Mouse (Mus musculus): ENCODE measurements at regions not wholly inside any gene's neighbourhood (a gene's known extent, or its start where the extent isn't known, plus 50 kb on each side); places are given as distances from the start of the nearest gene placed in this dataset.

GRCm38 (mm10) chr10:87325769-87326168, 167.7 kb downstream of the Ascl1 start:
- no peak overlapping the region for H3K4me2 ChIP-seq (ENCODE audit: low read length)
- no peak overlapping the region for H3K9ac ChIP-seq (ENCODE audit: low read depth, low read length)
- no peak overlapping the region for H3K27ac ChIP-seq
- DNase-seq (ENCODE audit: low spot score) (no peak), ATAC-seq (replicated peaks; ENCODE audit: low FRiP score, low read depth) (no peak)
- H3K27me3 ChIP-seq (ENCODE audit: insufficient read depth, low read length), result no peaks in the 10 kb centered on the region
- WGBS, result 72% methylated on average over 6 of the region's 6 CpGs
- H3K9me3 ChIP-seq (replicated peaks; ENCODE audit: low read length), result no peaks in the 10 kb centered on the region
- no peaks in the 10 kb centered on the region for H3K36me3 ChIP-seq (ENCODE audit: insufficient read depth, low read length)
- TF ChIP-seq CTCF (IDR thresholded peaks at IDR 0.05; ENCODE audit: low read depth), result no peak
- no peaks in the 10 kb centered on the region for H3K4me1 ChIP-seq (replicated peaks; ENCODE audit: insufficient read depth, low read length)
- H3K4me3 ChIP-seq (replicated peaks; ENCODE audit: low read depth, low read length), result no peak overlapping the region

DNA sequence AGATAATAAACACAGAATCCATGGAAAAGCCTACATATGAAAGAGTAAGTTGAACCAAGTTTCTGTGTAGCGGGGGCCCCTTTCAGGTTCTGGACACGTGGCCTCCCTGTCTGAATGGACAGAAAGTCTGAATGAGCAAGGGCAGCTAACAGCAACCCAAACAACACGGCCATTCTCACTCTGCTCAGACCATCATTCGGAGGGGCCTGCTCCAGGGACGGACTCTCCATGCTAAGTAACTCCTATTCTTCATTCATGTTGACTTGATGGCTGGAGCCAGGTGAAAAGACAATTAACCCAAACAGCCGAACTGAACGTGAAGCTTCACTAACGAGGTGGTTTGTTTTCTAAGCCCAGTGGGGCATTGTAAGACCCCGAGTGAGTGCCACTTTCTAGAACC, 168.3 kb downstream of the Ascl1 start:
- Histone ChIP-seq H3K27me3 (ENCODE audit: insufficient read depth, low read length) (no peaks in the 10 kb centered on the region), H3K4me2 (ENCODE audit: low read length) (no peak overlapping the region), H3K4me3 (replicated peaks; ENCODE audit: low read depth, low read length) (no peak overlapping the region), H3K36me3 (ENCODE audit: insufficient read depth, low read length) (no peaks in the 10 kb centered on the region), H3K9me3 (replicated peaks; ENCODE audit: low read length) (no peaks in the 10 kb centered on the region), H3K9ac (ENCODE audit: low read depth, low read length) (no peak overlapping the region), H3K4me1 (replicated peaks; ENCODE audit: insufficient read depth, low read length) (no peaks in the 10 kb centered on the region), H3K27ac (no peak overlapping the region)
- WGBS, result 74% methylated on average over 9 of the region's 9 CpGs
- ATAC-seq (replicated peaks; ENCODE audit: low FRiP score, low read depth) (no peak), DNase-seq (ENCODE audit: low spot score) (no peak)
- no peak for TF ChIP-seq CTCF (IDR thresholded peaks at IDR 0.05; ENCODE audit: low read depth)

DNA sequence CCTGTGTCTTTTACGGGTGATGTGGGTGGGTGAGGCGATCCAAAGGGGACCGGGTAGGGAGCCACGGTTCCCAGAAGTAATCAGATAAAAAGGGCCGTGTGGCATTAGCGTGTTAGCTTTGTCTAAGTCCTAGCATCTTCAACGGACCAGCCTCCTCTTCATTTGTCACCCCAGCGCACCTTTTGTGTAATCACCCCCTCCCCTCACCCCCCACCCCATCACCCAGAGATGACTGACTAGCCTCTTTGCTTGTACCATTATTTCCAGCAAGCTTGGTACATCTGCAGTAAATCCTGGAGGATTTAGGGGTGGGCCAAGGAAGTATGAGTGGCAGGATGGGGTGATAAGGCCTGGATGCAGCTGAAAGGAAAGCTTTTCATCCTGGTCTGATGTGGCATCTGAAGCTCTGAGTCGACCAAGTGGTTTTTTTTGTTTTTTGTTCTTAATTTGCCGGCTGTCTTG, 183.8 kb downstream of the Ascl1 start:
- Histone ChIP-seq H3K4me3 (replicated peaks; ENCODE audit: low read depth, low read length) (no peak overlapping the region), H3K4me2 (ENCODE audit: low read length) (no peak overlapping the region), H3K27ac (no peak overlapping the region), H3K27me3 (ENCODE audit: insufficient read depth, low read length) (no peaks in the 10 kb centered on the region), H3K36me3 (ENCODE audit: insufficient read depth, low read length) (no peaks in the 10 kb centered on the region), H3K4me1 (replicated peaks; ENCODE audit: insufficient read depth, low read length) (no peaks in the 10 kb centered on the region), H3K9ac (ENCODE audit: low read depth, low read length) (no peak overlapping the region), H3K9me3 (replicated peaks; ENCODE audit: low read length) (0 out of 2 replicates have a peak, but pooled peaks cover 5% of the 10 kb centered on the region)
- DNase-seq (ENCODE audit: low spot score), result no peak
- no peak for ATAC-seq (replicated peaks; ENCODE audit: low FRiP score, low read depth)
- WGBS, result 70% methylated on average over 10 of the region's 10 CpGs
- TF ChIP-seq CTCF (IDR thresholded peaks at IDR 0.05; ENCODE audit: low read depth), result no peak

GRCm38 (mm10) chr10:87308815-87309396, 184.6 kb downstream of the Ascl1 start:
- ATAC-seq (replicated peaks; ENCODE audit: low FRiP score, low read depth) (no peak), DNase-seq (ENCODE audit: low spot score) (no peak)
- Histone ChIP-seq H3K4me2 (ENCODE audit: low read length) (no peak overlapping the region), H3K27ac (no peak overlapping the region), H3K36me3 (ENCODE audit: insufficient read depth, low read length) (no peaks in the 10 kb centered on the region), H3K4me1 (replicated peaks; ENCODE audit: insufficient read depth, low read length) (no peaks in the 10 kb centered on the region), H3K9me3 (replicated peaks; ENCODE audit: low read length) (0 out of 2 replicates have a peak, but pooled peaks cover 5% of the 10 kb centered on the region), H3K4me3 (replicated peaks; ENCODE audit: low read depth, low read length) (no peak overlapping the region), H3K9ac (ENCODE audit: low read depth, low read length) (no peak overlapping the region), H3K27me3 (ENCODE audit: insufficient read depth, low read length) (no peaks in the 10 kb centered on the region)
- no peak for TF ChIP-seq CTCF (IDR thresholded peaks at IDR 0.05; ENCODE audit: low read depth)
- WGBS, result 81% methylated on average over 10 of the region's 10 CpGs

DNA sequence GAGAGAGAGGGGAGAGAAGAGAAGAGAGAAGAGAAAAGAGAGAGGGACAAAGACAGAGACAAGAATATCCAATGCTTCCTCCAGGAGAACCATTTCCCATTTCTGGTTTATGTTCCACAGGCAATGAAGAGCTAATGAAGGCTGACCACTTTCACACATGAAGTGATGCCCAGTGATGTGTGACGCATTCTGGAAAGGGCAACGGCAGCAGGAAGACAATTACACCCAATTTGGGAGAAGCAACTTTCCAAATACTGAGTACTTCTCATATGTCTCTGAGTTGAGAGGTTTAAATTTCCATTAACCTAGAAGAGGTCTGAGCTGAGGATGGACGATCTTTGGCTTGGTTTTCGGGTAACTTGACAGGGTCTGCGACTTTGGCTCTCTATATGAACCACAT, 196.3 kb downstream of the Ascl1 start:
- Histone ChIP-seq H3K4me1 (replicated peaks; ENCODE audit: insufficient read depth, low read length) (no peaks in the 10 kb centered on the region), H3K9me3 (replicated peaks; ENCODE audit: low read length) (no peaks in the 10 kb centered on the region), H3K4me3 (replicated peaks; ENCODE audit: low read depth, low read length) (no peak overlapping the region), H3K4me2 (ENCODE audit: low read length) (no peak overlapping the region), H3K9ac (ENCODE audit: low read depth, low read length) (no peak overlapping the region), H3K36me3 (ENCODE audit: insufficient read depth, low read length) (no peaks in the 10 kb centered on the region), H3K27me3 (ENCODE audit: insufficient read depth, low read length) (no peaks in the 10 kb centered on the region), H3K27ac (no peak overlapping the region)
- WGBS, result 30% methylated on average over 5 of the region's 5 CpGs
- TF ChIP-seq CTCF (IDR thresholded peaks at IDR 0.05; ENCODE audit: low read depth), result no peak
- ATAC-seq (replicated peaks; ENCODE audit: low FRiP score, low read depth) (no peak), DNase-seq (ENCODE audit: low spot score) (peak; percentile 54)

DNA sequence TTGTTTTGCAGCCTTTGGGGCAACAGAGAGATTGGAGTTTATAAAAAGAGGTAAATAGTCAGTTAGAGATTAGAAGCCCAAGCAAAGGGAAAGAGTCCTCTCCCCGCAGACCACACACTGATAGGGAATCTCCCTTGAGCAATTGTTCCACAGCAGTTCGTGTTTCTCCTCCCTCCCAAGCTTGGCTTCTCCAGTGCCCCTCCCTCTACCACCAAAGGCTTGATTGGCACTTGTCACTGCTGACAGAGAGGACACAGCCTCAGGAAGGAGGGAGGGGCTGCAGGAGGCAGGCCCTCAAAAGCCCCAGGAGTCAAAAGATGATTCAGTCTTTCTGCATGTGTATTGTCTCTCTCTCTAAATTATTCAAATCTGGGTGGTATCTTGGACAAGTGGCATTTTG, 200.1 kb downstream of the Ascl1 start:
- Histone ChIP-seq H3K9me3 (replicated peaks; ENCODE audit: low read length) (no peaks in the 10 kb centered on the region), H3K27me3 (ENCODE audit: insufficient read depth, low read length) (no peaks in the 10 kb centered on the region), H3K4me1 (replicated peaks; ENCODE audit: insufficient read depth, low read length) (no peaks in the 10 kb centered on the region), H3K9ac (ENCODE audit: low read depth, low read length) (no peak overlapping the region), H3K4me3 (replicated peaks; ENCODE audit: low read depth, low read length) (no peak overlapping the region), H3K4me2 (ENCODE audit: low read length) (no peak overlapping the region), H3K27ac (no peak overlapping the region), H3K36me3 (ENCODE audit: insufficient read depth, low read length) (no peaks in the 10 kb centered on the region)
- DNase-seq (ENCODE audit: low spot score) (no peak), ATAC-seq (replicated peaks; ENCODE audit: low FRiP score, low read depth) (no peak)
- 28% methylated on average over 2 of the region's 2 CpGs for WGBS
- no peak for TF ChIP-seq CTCF (IDR thresholded peaks at IDR 0.05; ENCODE audit: low read depth)

DNA sequence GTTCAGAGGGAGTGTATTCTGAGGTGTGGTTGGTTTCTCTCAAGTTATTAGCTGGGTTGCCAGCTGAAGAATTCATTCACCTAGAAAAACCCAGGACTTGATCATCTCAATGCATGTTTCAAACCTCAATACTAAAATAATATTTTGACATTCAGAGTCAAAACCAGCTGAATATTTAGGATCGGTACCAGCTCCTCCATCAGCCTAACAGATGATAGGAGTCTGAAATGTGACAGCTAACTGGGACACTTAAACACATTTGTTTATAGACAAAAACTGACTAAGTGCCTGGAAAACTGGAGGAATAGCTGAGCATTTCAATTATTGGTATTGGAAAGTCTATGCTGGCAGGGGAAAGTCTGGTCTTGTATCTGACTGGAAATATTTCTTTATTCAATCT, 206.6 kb downstream of the Ascl1 start:
- Histone ChIP-seq H3K36me3 (ENCODE audit: insufficient read depth, low read length) (no peaks in the 10 kb centered on the region), H3K4me3 (replicated peaks; ENCODE audit: low read depth, low read length) (no peak overlapping the region), H3K27ac (no peak overlapping the region), H3K9me3 (replicated peaks; ENCODE audit: low read length) (no peaks in the 10 kb centered on the region), H3K4me2 (ENCODE audit: low read length) (no peak overlapping the region), H3K9ac (ENCODE audit: low read depth, low read length) (no peak overlapping the region), H3K4me1 (replicated peaks; ENCODE audit: insufficient read depth, low read length) (no peaks in the 10 kb centered on the region), H3K27me3 (ENCODE audit: insufficient read depth, low read length) (no peaks in the 10 kb centered on the region)
- TF ChIP-seq CTCF (IDR thresholded peaks at IDR 0.05; ENCODE audit: low read depth), result no peak
- DNase-seq (ENCODE audit: low spot score), result no peak
- WGBS, result 94% methylated on average over 1 of the region's 1 CpGs
- ATAC-seq (replicated peaks; ENCODE audit: low FRiP score, low read depth), result no peak
